Mouse (Mus musculus) CD8-positive naive resting alpha-beta T cell, adult 2 months (primary cell): Measurements from ENCODE around the gene Grin2a.

Experiments
- DNase-seq, 2 experiments: peaks; one replicate each; pipeline ENCODE4 v3.0.0; 2022; ENCODE audit warnings: low read depth in 2 of 2, low spot score in 2 of 2

Grin2a gene

DNA sequence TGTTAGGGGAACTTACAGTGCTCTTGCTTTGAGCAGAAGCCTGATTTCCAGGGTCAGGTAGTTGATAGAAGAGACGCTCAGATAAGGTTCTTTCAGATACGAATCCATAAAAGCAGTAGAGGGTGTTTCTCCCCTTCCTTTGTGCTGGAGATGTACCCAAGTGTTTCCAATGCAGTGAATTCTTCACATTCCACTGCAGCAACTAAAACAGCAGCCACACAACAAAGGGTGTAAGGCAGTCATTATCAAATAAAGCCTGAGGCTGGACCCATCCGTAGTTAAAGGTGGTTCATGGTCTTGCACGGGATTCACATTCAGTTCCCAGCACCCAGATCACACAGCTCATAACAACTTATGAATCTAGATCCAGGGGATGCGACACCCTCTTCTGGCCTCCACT, 241.3 kb downstream of the Grin2a start:
- no peak for DNase-seq

DNA sequence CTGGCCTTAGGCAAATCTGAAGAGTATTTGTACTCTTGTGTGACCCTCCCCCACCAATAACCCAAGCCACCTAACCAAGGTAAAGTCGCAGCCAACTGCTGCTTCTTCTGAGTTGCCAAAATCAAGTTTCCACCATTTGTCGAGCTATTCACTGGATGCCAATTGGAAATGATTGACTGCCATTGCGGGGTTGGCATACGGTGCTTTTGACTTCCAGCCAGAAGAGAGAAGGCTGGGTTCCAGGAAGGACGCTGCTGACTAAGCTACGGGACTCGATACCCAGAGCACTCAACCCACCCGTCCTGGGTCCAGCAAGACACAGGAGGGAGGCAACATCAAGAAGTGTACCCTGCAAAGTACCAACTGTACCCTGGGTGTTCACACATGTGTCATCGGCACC, 242.3 kb downstream of the Grin2a start:
- no peak for DNase-seq

DNA sequence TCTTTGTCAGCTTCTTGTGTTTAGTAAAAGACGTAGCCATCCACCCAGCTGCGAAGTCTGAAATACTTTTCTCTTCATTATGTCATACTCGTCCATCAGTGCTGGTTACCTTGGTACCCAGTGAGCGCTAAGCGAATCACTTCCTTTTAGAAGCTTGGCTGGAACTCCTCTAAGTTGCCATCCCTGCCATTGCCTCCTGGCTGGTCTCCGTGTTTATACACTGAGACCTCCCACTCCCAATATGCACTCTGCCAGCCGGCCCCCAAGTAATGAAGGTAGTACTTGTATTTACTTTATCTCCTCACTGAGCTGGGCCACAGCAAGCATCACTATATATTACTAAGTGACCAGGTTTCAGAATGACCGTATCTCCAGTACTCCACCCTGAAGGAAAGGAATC, 242.8 kb downstream of the Grin2a start:
- no peak for DNase-seq

DNA sequence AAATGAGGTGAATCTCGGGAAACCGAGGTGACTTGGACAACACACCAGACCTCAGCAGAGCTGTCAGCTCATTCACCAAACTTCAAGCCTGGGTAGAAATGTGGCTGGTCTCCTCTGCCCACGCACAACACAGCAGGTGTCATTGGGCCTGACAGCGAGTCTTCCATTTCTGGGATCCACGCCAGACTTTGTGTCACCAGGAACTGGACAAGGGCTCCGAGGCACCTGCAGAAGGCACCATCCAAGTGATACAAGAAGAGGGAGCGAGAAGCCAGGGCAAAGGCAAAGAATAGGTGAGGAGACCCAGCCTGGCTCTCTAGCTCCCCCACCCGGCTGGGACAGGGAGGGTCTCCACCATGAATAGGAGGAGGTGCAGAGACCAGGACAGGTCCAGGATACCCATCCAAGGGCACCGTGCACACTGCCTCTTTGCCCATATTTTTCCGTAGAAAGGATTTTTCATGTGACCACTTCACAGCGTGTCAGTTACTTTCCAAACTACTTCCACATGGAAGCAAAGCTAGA, 244.3 kb downstream of the Grin2a start:
- no peak for DNase-seq

DNA sequence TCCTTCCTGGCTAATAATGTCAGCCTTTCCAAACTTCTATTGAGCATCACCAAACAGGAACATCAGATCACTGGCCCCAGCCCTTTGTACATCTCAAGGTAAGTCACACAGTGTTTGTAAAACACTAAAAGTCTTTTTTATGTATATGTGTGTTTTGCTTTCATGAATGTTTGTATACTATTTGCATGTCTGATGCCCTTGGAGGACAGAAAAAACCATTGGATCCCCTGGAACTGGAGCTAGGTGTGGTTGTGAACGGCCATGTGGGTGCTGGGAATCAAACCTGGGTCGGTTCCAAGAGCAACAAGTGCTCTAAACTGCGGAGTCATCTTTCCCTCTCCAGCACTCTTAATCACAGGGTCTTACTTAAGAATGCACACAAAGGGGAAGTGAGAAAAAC, 245.7 kb downstream of the Grin2a start:
- DNase-seq = no peak

DNA sequence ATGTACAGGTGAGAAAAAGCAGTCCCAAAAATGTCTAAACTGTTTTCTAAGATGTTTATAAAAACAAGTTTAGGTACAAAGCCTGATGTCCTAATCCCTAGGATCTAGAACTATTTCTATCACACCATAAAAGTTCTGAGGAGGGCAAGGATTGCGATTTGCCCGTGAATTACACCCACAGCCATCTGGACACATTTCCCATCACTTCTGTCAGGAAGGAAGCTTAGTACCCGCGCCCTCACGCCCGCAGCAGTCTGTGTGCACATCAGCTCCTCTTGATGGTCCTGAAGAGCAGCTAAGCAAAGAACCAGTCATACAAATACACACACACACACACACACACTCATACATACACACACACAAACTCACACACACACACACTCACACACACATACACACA, 252.9 kb downstream of the Grin2a start:
- no peak for DNase-seq

DNA sequence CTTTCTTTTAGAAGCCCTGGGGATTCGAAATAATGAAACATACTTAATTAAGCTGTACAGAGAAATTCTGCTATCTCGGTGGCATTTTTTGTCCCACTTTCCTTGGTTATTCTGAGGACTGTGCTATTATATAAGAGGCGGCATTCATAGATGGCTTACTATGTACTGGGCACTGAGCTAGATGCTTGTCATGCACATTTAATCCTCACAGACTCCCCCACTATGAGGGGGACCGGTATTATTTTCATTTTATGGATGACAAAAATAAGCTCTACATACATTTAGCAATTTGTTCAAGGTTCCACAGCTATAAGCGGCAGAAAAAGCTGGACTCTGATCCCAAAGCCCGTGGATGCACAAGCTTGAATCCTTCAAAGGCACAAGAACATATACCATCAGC, 256.7 kb downstream of the Grin2a start:
- no peak for DNase-seq

DNA sequence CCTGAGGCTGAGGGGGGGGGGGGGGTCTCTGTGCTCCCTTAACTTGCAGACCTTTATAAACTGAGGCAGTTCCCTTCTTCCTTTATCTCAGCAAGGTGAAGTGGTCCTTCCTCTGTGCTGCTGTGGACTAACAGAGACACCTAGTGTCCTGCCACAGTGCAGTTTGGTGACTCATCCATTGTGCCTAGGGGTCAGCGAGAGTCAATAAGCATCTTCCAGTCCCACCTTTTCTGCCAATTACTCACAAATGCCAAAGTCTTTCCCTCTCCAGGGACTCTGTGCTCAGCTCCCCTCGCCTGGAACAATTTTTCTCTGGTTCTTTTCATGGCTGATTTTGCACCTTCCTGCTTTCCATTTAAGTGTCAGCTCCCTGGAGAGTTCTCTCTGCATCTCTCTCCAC, 258.2 kb downstream of the Grin2a start:
- no peak for DNase-seq

DNA sequence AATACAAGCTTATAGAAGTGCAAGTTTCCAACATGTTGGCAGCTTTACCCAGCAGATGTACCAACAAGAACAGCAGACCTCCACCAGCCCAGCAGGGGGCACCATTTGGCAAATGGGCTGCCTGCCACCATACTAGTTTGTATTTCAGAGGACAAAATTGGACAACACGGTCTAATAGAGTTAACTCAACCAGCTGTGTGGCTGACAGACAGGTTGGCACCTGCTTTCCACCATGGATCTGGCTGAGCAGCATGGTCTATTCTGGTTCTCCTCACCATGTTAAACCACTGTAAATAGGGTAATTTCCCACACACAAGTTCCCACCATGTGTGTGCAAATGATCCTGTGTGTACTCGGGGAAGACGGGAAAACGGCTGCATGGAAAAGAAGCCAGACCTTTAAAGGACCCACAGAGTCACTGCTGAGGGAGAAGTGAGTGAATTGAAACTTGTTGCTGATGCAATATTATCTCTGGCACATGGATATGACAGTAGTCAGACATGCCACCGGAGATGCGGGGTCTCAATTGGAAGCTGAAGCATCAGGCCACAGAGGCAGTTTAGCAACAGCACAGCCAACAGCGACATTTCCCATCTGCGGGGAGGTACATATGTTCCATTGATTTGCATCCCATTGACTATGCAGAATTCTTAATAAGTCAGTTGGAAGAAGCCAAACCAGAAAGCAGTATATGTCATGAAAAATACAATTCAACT, 259.8 kb downstream of the Grin2a start:
- no peak for DNase-seq

DNA sequence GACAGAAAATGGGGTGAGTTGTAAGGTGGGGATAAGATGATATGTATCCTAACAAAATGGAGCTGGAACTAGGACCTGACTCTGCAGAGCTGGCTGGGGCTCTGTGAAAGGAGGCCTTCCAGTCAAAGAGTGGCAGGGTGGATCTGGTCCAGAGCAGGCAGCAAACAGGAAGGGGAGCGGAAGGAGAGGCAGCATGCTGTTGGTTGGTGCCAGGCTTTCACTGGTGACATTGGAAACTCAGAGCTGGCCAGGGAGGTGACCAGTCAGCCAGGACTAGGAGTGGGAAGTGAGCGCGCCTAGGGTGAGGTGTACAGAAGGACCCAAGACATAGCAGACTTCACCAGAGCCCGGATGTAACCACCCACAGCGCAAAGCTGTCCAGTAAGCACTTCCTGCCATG, 267.8 kb downstream of the Grin2a start:
- DNase-seq = no peak

DNA sequence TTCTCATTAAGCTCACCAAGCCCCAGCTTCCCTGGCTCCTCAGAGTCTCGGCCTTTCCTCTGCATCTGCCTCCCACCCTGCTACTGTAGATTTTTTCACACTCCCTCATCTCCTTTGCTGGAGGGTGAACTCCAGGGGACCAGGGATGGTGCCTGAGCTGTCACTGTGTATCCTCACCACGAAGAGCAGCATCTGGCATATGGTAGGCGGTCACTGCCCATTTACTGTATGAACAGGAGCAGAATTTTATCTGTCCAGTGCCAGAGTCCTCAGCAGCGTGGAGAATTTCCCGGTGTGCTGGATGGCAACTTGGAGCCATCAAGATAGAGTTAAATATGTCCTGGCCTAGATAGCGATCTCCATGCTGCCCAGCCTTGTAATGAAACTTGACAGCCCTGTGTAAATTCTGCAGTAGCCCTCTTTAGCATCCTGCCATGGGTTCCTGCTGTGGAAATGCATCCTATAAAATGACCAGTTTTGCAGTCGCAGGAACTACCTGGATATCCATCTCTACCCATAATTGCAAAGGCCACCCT, 269.7 kb downstream of the Grin2a start:
- DNase-seq = no peak

DNA sequence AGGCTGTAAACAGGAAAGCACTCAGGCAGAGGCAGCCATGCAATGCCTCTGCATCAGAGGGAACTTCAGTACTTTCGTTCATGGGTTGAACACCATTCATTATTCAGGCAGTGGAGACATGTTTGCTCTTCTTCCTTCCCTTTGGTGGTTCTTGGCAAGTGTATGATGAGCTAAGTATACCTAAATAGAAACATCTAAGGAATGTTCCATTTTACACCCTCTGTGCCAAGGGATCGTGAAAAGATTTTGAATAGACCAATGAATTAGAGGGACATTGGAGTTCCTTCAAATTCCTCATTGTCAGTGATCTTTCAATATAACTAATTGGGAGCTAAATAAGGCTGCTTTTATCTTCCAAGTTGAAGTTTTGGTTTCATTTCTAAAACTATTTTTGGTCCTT, 284.0 kb downstream of the Grin2a start:
- DNase-seq = no peak

DNA sequence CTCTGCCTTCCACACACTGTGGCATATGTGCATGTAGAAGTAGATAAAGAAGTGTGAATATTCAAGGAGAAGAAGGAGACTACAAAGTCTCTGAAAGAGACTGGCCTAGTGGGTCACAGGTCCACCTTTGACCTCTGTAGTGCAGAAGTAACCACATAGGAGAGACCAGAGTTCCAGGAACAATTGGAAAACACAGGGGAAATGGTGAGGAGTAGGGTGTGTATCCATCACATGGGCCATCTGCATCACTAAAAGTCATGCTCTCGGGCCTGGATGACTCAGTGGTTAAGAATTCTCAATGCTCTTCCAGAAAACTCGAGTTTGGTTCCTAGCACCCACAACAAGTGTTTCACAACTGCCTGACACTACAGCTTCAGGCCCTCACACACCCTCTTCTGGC, 285.4 kb downstream of the Grin2a start:
- DNase-seq = no peak

DNA sequence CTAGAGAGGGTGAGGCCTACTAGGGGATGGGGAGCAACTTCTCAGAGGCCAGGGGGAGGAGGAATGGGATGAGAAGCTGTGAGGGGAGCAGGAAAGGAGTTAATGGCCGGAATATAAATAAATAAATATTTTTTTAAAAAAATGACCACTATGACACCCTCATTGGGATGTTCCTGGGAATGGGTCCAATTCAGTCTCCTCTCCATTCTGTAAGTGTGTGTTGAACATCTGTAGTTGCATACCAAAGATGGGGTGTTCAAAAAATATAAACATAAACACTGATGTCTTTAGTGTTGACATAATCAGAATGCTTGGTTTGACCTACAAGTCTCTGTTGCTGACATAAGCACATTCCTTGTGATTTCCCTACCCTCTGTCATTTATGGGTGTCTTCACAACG, 298.2 kb downstream of the Grin2a start:
- no peak for DNase-seq

DNA sequence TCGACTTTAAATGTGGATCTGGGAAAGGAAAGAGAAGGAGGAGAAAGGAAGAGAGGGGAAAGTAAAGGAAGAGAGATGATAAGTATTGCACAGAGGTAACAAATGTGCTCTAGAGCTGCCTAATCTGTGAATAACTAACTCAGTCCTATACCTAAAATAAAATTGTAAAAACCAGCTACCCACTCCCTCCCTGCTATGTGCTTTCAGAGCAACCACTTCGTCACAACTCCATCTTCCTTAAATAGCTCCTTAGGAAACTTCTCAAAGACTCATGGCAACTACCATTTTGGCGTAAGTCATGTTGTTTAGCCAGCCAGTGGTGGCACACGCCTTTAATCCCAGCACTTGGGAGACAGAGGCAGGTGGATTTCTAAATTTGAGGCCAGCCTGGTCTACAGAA, 301.3 kb downstream of the Grin2a start:
- no peak for DNase-seq

DNA sequence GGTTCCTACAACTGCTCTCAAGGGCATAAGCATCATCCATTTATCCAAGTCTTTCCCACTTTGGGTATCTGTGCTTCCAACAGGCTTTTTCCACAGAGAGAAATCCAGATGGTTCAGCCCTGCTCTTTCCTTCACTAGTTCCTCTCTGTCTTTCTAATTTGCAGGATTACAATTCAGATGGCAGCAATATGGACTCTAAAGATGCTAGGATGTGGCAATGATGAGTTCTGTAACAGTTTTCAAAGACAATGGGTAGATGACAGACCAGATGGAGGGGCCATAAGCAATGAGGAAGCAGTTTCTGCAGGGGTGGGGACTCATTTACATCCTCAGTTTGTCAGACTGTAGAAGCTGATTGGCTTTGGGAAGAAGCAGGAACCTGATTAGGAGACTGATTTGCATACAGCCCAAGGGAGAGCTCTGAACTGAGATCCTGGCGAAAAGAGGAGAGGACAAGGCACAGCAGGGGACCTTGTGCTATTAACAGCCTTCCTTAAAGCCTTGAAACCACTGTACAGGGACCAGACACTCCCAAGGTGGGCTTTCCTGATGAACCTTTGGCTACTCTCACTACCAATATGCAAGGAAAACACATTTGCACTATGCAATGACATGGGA, 306.7 kb downstream of the Grin2a start:
- DNase-seq = no peak

DNA sequence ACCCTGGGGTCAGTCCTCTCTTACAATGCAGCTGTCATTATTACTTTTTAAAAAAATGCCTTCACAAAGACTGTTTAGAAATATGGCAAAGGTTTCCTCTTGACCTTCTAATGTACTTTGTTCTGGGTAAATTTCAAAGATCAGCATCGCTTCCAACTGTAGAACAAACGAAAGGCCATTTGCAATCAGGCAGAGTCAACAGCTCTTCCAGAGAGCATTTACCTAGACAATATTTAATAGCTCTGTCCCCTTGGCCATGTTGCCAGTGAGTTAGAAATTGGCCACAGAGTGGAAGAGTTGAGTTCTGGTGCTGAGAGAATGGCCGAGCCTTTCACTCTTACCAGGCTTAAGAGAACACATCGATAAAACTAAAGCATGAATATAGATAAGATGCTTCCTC, 314.8 kb downstream of the Grin2a start:
- DNase-seq = no peak

DNA sequence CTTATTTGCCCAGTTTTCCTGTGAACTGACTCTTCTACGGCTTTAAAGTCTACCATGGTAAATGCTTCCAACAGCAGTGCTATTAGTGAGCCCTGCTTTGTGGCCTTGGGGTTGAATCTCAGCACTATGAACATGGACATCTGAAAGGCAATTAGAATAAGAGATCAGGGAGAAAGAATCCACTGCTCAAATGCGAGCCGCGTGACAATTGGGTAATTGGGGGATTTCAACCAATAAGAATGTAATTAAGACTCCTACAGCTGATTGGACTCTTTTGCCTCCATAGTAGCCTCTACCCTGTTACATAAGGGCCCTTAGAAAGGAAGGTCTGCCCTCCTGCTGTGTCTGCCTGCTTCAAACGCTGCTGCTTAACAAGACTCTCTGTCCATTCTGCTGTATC, 315.4 kb downstream of the Grin2a start:
- DNase-seq = no peak

DNA sequence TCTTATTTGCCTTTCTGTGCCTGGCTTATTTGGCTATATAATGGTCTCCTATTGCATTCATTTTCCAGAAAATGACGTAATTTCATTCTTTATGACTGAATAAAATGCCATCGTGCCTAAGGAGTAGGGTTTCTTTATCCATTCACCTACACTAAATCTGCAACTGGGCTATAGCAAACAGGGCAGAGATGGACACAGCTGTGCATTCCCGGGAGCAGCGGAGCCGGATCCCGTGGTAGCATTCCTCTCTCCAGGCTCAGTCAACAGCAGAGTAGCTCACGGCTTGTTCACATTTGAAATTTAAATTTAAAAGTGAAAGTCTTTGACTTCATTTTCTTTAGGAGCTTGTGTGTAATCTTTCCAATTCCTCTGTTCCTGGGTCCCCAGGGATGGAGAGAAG, 316.6 kb downstream of the Grin2a start:
- DNase-seq = no peak

DNA sequence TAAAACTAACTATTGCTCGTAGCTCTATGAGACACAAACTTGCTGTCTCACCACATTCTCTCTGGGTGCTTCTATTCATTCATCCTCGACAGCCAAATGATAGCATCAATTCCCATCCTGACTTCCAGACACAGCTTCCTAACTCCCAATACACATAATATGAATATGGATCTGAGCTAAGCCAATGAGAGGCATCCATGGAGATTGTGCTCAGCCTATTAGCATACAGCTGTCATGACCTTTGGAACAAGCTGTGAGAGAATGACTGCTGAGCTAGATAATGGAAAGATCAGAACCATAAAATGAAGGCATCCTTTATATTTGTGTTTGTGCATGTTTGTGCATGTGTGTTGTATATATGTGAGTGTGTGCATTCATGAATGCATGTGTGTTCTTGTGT, 323.0 kb downstream of the Grin2a start:
- no peak for DNase-seq

DNA sequence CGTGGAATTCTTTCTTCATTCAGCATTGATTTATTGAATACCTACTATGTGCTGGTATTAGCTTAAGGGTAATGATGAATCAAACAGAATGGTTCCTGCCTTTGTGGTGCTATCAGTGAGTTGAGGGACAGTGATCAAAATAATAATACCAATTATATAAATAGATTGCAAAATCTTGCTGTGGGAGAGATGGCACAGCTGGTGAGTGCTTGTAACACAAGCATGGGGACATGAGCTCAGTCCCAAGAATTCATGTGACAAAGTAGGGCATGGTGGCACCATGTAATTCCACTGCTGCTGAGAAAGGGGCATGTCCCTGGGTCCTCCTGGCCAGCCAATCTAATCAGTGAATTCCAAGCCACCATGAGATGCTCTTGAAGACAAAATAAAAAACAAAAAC, 324.1 kb downstream of the Grin2a start:
- no peak for DNase-seq

DNA sequence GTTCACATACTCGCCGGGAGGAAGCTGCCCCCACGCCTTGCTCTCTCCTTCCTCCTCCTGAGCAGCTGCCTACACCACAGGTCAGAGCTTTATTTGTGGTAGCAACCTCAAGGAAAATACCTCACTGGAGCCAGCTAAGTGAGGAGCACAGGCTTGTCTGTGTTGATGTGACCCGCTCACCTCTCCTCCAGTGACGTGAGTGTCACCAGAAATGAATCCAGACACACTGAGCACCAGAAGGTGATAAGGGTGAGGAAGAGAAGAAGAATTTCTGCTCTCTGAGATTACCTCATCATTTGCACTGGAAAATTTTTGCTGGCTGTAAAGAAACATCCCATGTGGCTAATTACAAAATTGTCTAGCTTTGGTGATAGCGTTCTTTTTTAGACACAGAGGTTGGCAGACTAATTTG, 324.6 kb downstream of the Grin2a start:
- no peak for DNase-seq

DNA sequence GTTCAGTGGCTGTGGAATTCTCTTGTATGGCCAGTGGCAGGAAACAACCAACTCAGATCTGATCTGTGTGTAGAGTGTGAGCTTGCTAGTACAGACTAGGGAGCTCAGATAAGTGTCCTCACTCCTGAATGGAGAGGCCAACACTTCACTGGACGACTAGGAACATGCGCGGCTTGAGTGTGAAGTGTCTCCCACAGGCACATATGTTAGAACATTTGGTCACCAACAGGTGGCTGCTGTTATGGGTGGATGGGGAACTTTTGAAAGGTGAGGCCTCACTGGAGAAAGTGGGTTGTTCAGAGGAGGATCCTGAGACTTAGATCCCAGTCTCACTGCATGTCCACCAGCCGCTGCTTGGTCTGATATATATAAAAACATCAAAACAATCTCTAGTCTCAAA, 329.5 kb downstream of the Grin2a start:
- DNase-seq = no peak
